In the genomic region with DNA sequence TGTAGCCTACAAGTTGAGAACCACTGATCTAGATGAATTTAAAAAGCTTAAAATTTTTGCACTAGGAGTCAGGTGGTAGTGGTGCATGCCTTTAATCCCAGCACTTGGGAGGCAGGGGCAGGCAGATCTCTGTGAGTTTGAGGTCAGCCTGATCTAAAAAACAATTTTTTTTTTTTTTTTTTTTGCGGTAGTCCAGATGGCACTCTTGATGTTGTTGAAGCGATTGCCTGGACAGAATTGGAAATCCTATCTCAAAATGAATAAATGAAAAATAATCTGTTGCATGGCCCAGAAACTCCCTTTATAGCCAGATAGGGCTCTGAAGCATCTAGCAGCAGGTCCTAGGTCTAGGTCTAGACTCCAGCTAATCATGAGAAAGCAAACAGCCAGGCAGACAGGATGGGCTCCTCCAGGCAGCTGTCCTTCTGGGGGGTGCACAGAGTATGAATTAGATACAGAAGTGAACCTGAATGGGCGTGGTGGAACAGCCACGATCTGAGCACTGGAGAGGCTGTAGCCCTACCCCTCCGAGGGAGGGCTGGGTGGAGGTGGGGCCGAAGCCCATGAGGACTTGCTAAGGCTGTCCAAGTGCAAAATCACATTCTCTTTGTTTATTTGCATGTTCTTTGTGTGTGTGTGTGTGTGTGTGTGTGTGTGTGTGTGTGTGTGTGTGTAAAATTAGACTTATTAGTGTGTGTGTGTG, we compare ENCODE assay signal across 14 mouse cellular contexts.
"Had no signal": no experiment of that assay in that cellular context is flagged by ENCODE, and none has a peak within 500 bp of the region (broad histone marks: within the 10 kb centered on the region; RNA-seq: fewer than 3 reads in every experiment).

No protein-coding gene starts in this region.

- H3K4me3 ChIP-seq: kidney, embryonic 15.5 days; limb, embryonic 13.5 days; midbrain, embryonic 12.5 days; stomach, embryonic 15.5 days had no signal

- H3K9ac ChIP-seq: kidney, embryonic 15.5 days; limb, embryonic 13.5 days; liver, embryonic 14.5 days; midbrain, embryonic 12.5 days; stomach, embryonic 15.5 days had no signal

- DNase-seq: kidney, adult 2 months; kidney, postnatal 14 days; left cerebral cortex, postnatal 4 days; lung, adult 18-20 months; right cerebral cortex, postnatal 14 days; thymus, postnatal 36 days had no signal

- ATAC-seq: intestine, embryonic 16.5 days; lung, postnatal 0 days; midbrain, embryonic 16.5 days had no signal

- H3K27ac ChIP-seq: kidney, embryonic 15.5 days; limb, embryonic 13.5 days; liver, embryonic 14.5 days; midbrain, embryonic 12.5 days; stomach, embryonic 15.5 days had no signal

- H3K27me3 ChIP-seq: kidney, embryonic 15.5 days; limb, embryonic 13.5 days; stomach, embryonic 15.5 days had no signal

- H3K4me1 ChIP-seq: midbrain, embryonic 12.5 days; stomach, embryonic 15.5 days had no signal

- H3K36me3 ChIP-seq: kidney, embryonic 15.5 days; limb, embryonic 13.5 days; midbrain, embryonic 12.5 days; stomach, embryonic 15.5 days had no signal

- H3K9me3 ChIP-seq: kidney, embryonic 15.5 days; limb, embryonic 13.5 days; midbrain, embryonic 12.5 days; stomach, embryonic 15.5 days had no signal

- H3K4me2 ChIP-seq: kidney, embryonic 15.5 days; limb, embryonic 13.5 days; midbrain, embryonic 12.5 days; stomach, embryonic 15.5 days had no signal
